Mouse (Mus musculus) urinary bladder, postnatal 36 days (tissue): Measurements from ENCODE around the gene Rnf227.
"Not testable (repeated sequence)": the region's sequence is repeated elsewhere in the genome, so short reads cannot be mapped to it uniquely, and the experiment has no call there.

Experiments
- DNase-seq, 2 experiments: peaks; one replicate each; pipeline ENCODE4 v3.0.0; 2022; ENCODE audit warnings: low spot score in 2 of 2, mixed read lengths in 1 of 2

The Rnf227 gene

GRCm38 (mm10) chr11:69340161-69341131 lies at the start of gene Rnf227:
Rnf227 (plus strand) TSS chr11:69340461.
- DNase-seq = peak; percentile 55 to 62

- DNase-seq = no peak
Measured at GRCm38 (mm10) chr11:69291111-69291510, 49.1 kb upstream of the Rnf227 start.

- DNase-seq = no peak
Measured at GRCm38 (mm10) chr11:69295286-69295685, 45.0 kb upstream of the Rnf227 start.

- DNase-seq = no peak
Measured at GRCm38 (mm10) chr11:69297799-69298198, 42.5 kb upstream of the Rnf227 start.

GRCm38 (mm10) chr11:69298231-69298630 lies 42.0 kb upstream of the Rnf227 start:
- DNase-seq = no peak

- DNase-seq = no peak
Measured at GRCm38 (mm10) chr11:69302817-69303216, 37.4 kb upstream of the Rnf227 start.

- no peak for DNase-seq
Measured at GRCm38 (mm10) chr11:69305291-69305690, 35.0 kb upstream of the Rnf227 start.

- no peak for DNase-seq
Measured at GRCm38 (mm10) chr11:69306039-69306438, 34.2 kb upstream of the Rnf227 start.

GRCm38 (mm10) chr11:69311266-69311665 lies 29.0 kb upstream of the Rnf227 start:
- no peak for DNase-seq

GRCm38 (mm10) chr11:69316361-69316760 lies 23.9 kb upstream of the Rnf227 start:
- DNase-seq = no peak

GRCm38 (mm10) chr11:69318000-69318399 lies 22.3 kb upstream of the Rnf227 start:
- DNase-seq = not testable (repeated sequence)

GRCm38 (mm10) chr11:69321580-69321979 lies 18.7 kb upstream of the Rnf227 start:
- DNase-seq = no peak

- no peak for DNase-seq
Measured at GRCm38 (mm10) chr11:69322010-69322409, 18.3 kb upstream of the Rnf227 start.

GRCm38 (mm10) chr11:69322693-69323471 lies 17.4 kb upstream of the Rnf227 start:
- no peak for DNase-seq

- peak; percentile 93 to 99 for DNase-seq
Measured at GRCm38 (mm10) chr11:69323667-69324111, 16.6 kb upstream of the Rnf227 start, which contains the start of the genes Cntrob and Trappc1. Cntrob (minus strand) TSS chr11:69323775. Trappc1 (plus strand) TSS chr11:69323980.

GRCm38 (mm10) chr11:69324749-69325148 lies 15.5 kb upstream of the Rnf227 start:
- DNase-seq = no peak

GRCm38 (mm10) chr11:69325628-69326407 lies 14.4 kb upstream of the Rnf227 start, which contains the start of gene Kcnab3:
Kcnab3 (plus strand) TSS chr11:69326258.
- peak; percentile 72 to 87 for DNase-seq

- peak in 1 of 2 experiments; percentile 11 for DNase-seq
Measured at GRCm38 (mm10) chr11:69326408-69327156, 13.7 kb upstream of the Rnf227 start.

- DNase-seq = no peak
Measured at GRCm38 (mm10) chr11:69327157-69327442, 13.2 kb upstream of the Rnf227 start.

GRCm38 (mm10) chr11:69327648-69328047 lies 12.6 kb upstream of the Rnf227 start:
- DNase-seq = no peak

GRCm38 (mm10) chr11:69328517-69328916 lies 11.7 kb upstream of the Rnf227 start:
- DNase-seq = no peak
